Mouse (Mus musculus): ENCODE results near the gene Elane. TPM values are rescaled to one million over a fixed set of nuclear protein-coding genes. Genes with fewer than 3 reads are reported as not detected.
A peak's percentile ranks its signal among the peaks of the same experiment; 100 is the strongest.

Elane gene
- polyA plus RNA-seq, 1 experiment from 2014 or later: 0.55 TPM

DNA sequence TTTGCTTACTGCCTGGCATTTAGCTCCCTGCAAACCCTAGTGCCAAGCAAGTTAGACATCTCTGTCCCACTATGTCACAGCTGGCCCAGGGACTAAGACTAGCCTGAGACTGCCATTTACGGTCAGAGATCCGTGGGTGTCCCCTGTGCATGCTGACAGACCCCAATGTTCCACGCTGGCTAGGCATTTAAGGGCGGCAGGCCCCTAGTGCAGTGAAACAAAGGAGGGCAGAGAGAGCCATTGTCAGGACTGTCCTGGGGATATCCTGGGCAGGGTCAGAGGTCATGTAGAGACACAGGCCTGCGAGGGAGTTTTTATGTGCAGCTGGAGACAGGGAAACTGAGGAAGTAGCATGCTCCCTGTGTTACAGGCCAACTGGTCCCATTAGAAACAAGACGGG, 47.8 kb downstream of the Elane start:
- DNase-seq (ENCODE audit: low spot score) (no peak), ATAC-seq (ENCODE audit: low FRiP score, low TSS enrichment) (no peak)
- no peak overlapping the region for H3K9ac ChIP-seq (ENCODE audit: low read length)
- H3K4me3 ChIP-seq (ENCODE audit: low read depth, low read length): no peak overlapping the region
- H3K36me3 ChIP-seq (ENCODE audit: control insufficient read depth, insufficient read depth, low read length): peaks cover 2% of the 10 kb centered on the region; the same call in 1 of the 2 replicates
- H3K27ac ChIP-seq (replicated peaks): peak overlapping the region; percentile 69
- no peaks in the 10 kb centered on the region for H3K27me3 ChIP-seq (ENCODE audit: control insufficient read depth, insufficient read depth, low read length)
- peaks cover 25% of the 10 kb centered on the region for H3K4me1 ChIP-seq (replicated peaks; ENCODE audit: control insufficient read depth, insufficient read depth)
- no peak for TF ChIP-seq EP300 (optimal IDR thresholded peaks at IDR 0.05)
- H3K9me3 ChIP-seq (ENCODE audit: control insufficient read depth, low read length): no peaks in the 10 kb centered on the region
- WGBS: 69% methylated on average over 6 of the region's 6 CpGs
- no peak overlapping the region for H3K4me2 ChIP-seq (replicated peaks; ENCODE audit: low read depth)

DNA sequence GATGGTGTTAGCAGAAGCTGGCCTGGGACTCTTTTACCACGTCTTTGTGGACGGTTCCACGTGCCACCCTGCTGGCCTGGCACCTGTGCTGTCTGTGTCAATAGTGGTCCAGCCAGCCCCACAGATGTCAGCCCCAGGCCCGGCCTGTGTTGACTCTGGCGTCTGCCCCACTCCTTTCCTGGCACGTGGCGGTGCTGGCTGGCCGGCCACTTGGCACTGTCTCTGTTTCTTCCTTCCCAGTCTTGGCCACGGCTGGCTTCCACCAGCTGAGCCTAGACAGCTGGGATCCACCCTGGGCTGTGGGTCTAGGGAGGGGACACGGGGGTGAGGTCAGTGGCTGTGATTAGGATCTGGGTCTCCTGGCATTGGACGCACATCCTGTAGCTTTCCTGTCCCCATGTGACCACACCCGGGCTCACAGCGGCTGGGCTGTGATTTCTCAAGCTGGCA, 48.2 kb downstream of the Elane start:
- peaks cover 2% of the 10 kb centered on the region; the same call in 1 of the 2 replicates for H3K36me3 ChIP-seq (ENCODE audit: control insufficient read depth, insufficient read depth, low read length)

DNA sequence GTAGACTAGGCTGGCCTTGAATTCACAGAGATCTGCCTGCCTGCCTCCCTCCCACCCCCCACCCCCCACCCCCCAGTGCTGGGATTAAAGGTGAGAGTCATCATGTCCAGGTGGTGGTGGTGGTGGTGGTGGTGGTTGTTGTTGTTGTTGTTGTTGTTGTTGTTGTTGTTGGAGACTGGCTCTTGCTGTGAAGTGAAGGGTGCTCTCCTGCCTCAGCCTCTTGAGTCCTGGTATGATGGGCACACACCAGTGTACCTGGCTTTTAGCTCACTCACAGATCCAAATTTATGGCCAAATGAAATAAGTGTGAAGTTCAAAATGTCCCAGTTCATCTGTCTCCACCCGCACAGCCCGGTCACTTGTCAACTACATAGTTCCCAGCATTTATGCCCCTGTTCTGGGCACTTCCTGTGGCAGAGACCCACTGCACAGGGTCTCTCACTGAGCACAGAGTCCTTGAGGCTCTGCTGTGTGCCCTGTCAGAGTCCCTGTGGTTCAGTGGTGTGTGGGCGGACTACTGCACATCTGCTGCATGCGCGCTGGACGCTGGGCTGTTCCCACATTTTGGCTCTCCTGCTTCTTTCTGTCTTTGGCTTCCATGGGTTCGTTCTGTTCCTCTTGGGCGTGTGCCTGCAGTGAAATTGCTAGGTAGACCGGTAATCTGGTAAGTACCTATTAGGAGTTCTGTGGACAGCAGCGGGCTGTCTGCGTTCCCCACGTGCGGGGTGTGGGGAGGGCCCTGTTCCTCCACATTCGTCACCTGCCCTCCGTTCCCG, 48.9 kb downstream of the Elane start:
- TF ChIP-seq CTCF (IDR thresholded peaks at IDR 0.05; ENCODE audit: low read depth): no peak
- no peak for TF ChIP-seq EP300 (optimal IDR thresholded peaks at IDR 0.05)
- H3K9me3 ChIP-seq (ENCODE audit: control insufficient read depth, low read length): no peaks in the 10 kb centered on the region
- 81% methylated on average over 16 of the region's 16 CpGs for WGBS
- no peaks in the 10 kb centered on the region for H3K27me3 ChIP-seq (ENCODE audit: control insufficient read depth, insufficient read depth, low read length)
- H3K36me3 ChIP-seq (ENCODE audit: control insufficient read depth, insufficient read depth, low read length): peaks cover 2% of the 10 kb centered on the region; the same call in 1 of the 2 replicates
- peaks cover 23% of the 10 kb centered on the region for H3K4me1 ChIP-seq (replicated peaks; ENCODE audit: control insufficient read depth, insufficient read depth)
- no peak overlapping the region for H3K4me2 ChIP-seq (replicated peaks; ENCODE audit: low read depth)
- DNase-seq (ENCODE audit: low spot score): no peak
- no peak overlapping the region for H3K4me3 ChIP-seq (ENCODE audit: low read depth, low read length)
- H3K27ac ChIP-seq (replicated peaks): peak overlapping the region; percentile 69
- ATAC-seq (ENCODE audit: low FRiP score, low TSS enrichment): no peak
- H3K9ac ChIP-seq (ENCODE audit: low read length): no peak overlapping the region

More for the DNA sequence above, 48.2 kb downstream of the Elane start:
- Histone ChIP-seq H3K27me3 (ENCODE audit: control insufficient read depth, insufficient read depth, low read length) (no peaks in the 10 kb centered on the region), H3K9ac (ENCODE audit: low read length) (no peak overlapping the region), H3K4me3 (ENCODE audit: low read depth, low read length) (no peak overlapping the region), H3K4me1 (replicated peaks; ENCODE audit: control insufficient read depth, insufficient read depth) (peaks cover 23% of the 10 kb centered on the region), H3K4me2 (replicated peaks; ENCODE audit: low read depth) (no peak overlapping the region; the same call in 1 of the 2 replicates), H3K27ac (replicated peaks) (peak overlapping the region; percentile 69), H3K9me3 (ENCODE audit: control insufficient read depth, low read length) (no peaks in the 10 kb centered on the region)
- TF ChIP-seq CTCF (IDR thresholded peaks at IDR 0.05; ENCODE audit: low read depth): no peak
- no peak for TF ChIP-seq EP300 (optimal IDR thresholded peaks at IDR 0.05)
- ATAC-seq (ENCODE audit: low FRiP score, low TSS enrichment): peak; percentile 46
- 20% methylated on average over 13 of the region's 13 CpGs for WGBS
- DNase-seq (ENCODE audit: low spot score): peak; percentile 78

- ATAC-seq (ENCODE audit: low FRiP score, low TSS enrichment) (0 out of 2 replicates have a peak, but pooled peaks have one; percentile 2), DNase-seq (ENCODE audit: low spot score) (peak; percentile 49)
- H3K9me3 ChIP-seq (ENCODE audit: control insufficient read depth, low read length): no peaks in the 10 kb centered on the region
- no peaks in the 10 kb centered on the region for H3K27me3 ChIP-seq (ENCODE audit: control insufficient read depth, insufficient read depth, low read length)
- TF ChIP-seq CTCF (IDR thresholded peaks at IDR 0.05; ENCODE audit: low read depth): no peak
- TF ChIP-seq EP300 (optimal IDR thresholded peaks at IDR 0.05): no peak
- H3K4me3 ChIP-seq (ENCODE audit: low read depth, low read length): peak overlapping the region; percentile 8; the same call in 1 of the 2 replicates
- H3K4me1 ChIP-seq (replicated peaks; ENCODE audit: control insufficient read depth, insufficient read depth): peaks cover 23% of the 10 kb centered on the region
- peak overlapping the region; percentile 79 for H3K27ac ChIP-seq (replicated peaks)
- 37% methylated on average over 10 of the region's 10 CpGs for WGBS
- peak overlapping the region; percentile 29; the same call in 1 of the 2 replicates for H3K4me2 ChIP-seq (replicated peaks; ENCODE audit: low read depth)
- 0 out of 2 replicates have a peak overlapping the region, but pooled peaks have one; percentile 27 for H3K9ac ChIP-seq (ENCODE audit: low read length)
- H3K36me3 ChIP-seq (ENCODE audit: control insufficient read depth, insufficient read depth, low read length): peaks cover 2% of the 10 kb centered on the region; the same call in 1 of the 2 replicates
These were observed 50.4 kb downstream of the Elane start for GRCm38 (mm10) chr10:79936284-79936910.

DNA sequence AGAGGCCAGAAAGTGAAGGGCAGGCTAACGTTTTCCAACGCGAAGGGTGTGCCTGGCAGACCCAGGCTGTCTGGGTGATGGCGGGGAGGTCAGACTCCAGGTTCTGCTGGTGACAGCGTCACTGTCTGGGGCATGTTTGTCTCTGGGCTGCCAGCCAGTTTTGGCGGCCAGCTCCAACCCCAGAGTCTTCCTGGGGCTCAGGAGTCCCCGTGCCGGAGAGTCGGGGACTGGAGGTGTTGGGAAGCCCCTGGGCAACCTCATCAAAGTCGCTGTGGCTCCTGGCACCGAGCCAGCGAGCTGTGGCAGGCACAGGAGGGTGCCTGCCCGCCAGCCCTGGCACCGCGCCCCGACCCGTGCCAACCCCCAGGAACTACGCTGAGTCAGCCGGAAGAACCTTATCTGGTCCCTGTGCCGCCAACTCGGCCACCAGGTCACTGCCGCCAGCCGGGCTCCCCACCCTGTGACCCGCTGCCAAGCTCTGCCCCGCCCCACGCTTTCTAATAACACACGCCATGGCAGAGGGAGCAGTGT, 50.9 kb downstream of the Elane start:
- peak overlapping the region; percentile 8; the same call in 1 of the 2 replicates for H3K4me3 ChIP-seq (ENCODE audit: low read depth, low read length)
- no peaks in the 10 kb centered on the region; the same call in 1 of the 2 replicates for H3K36me3 ChIP-seq (ENCODE audit: control insufficient read depth, insufficient read depth, low read length)
- peak overlapping the region; percentile 27; the same call in 1 of the 2 replicates for H3K9ac ChIP-seq (ENCODE audit: low read length)
- 34% methylated on average over 23 of the region's 27 CpGs for WGBS
- peak overlapping the region; percentile 79 for H3K27ac ChIP-seq (replicated peaks)
- H3K4me1 ChIP-seq (replicated peaks; ENCODE audit: control insufficient read depth, insufficient read depth): peaks cover 23% of the 10 kb centered on the region
- H3K27me3 ChIP-seq (ENCODE audit: control insufficient read depth, insufficient read depth, low read length): no peaks in the 10 kb centered on the region
- peak overlapping the region; percentile 29 for H3K4me2 ChIP-seq (replicated peaks; ENCODE audit: low read depth)
- TF ChIP-seq EP300 (optimal IDR thresholded peaks at IDR 0.05): no peak
- TF ChIP-seq CTCF (IDR thresholded peaks at IDR 0.05; ENCODE audit: low read depth): no peak
- DNase-seq (ENCODE audit: low spot score) (peak; percentile 92), ATAC-seq (ENCODE audit: low FRiP score, low TSS enrichment) (peak; percentile 79)
- H3K9me3 ChIP-seq (ENCODE audit: control insufficient read depth, low read length): no peaks in the 10 kb centered on the region

Small RNAs within 50 kb of the gene (microRNA-seq; reads per million reads assigned to microRNA genes)
- gene Mir6910: not detected

Other genes starting within 250 kb of the Elane start
- 2.7 and 3.3 TPM in 2 replicates for gene Shc2, start 248.3 kb upstream of the Elane start, polyA plus RNA-seq (2015; fragmentation: Nextera tagmentation; extraction: Ambion mirVana)
- gene Odf3l2, start 240.5 kb upstream of the Elane start, polyA plus RNA-seq (2015; fragmentation: Nextera tagmentation; extraction: Ambion mirVana): not detected in 2 replicates
- 17.6 and 22.2 TPM in 2 replicates for gene Madcam1, start 221.7 kb upstream of the Elane start, polyA plus RNA-seq (2015; fragmentation: Nextera tagmentation; extraction: Ambion mirVana)
- gene Tpgs1, start 216.9 kb upstream of the Elane start, polyA plus RNA-seq (2015; fragmentation: Nextera tagmentation; extraction: Ambion mirVana): 50.3 and 51.0 TPM in 2 replicates
- 85.3 and 86.9 TPM in 2 replicates for gene Cdc34, start 204.1 kb upstream of the Elane start, polyA plus RNA-seq (2015; fragmentation: Nextera tagmentation; extraction: Ambion mirVana)
- 0.62 and 0.83 TPM in 2 replicates for gene Gzmm, start 197.2 kb upstream of the Elane start, polyA plus RNA-seq (2015; fragmentation: Nextera tagmentation; extraction: Ambion mirVana)
- 1,012 and 1,042 TPM in 2 replicates for gene Bsg, start 181.8 kb upstream of the Elane start, polyA plus RNA-seq (2015; fragmentation: Nextera tagmentation; extraction: Ambion mirVana)
- gene Hcn2, start 169.6 kb upstream of the Elane start, polyA plus RNA-seq (2015; fragmentation: Nextera tagmentation; extraction: Ambion mirVana): 0.28 and 0.38 TPM in 2 replicates
- 16.5 and 20.6 TPM in 2 replicates for gene Polrmt, start 139.7 kb upstream of the Elane start, polyA plus RNA-seq (2015; fragmentation: Nextera tagmentation; extraction: Ambion mirVana)
- gene Fgf22, start 131.2 kb upstream of the Elane start, polyA plus RNA-seq (2015; fragmentation: Nextera tagmentation; extraction: Ambion mirVana): 13.5 and 14.9 TPM in 2 replicates
- gene Rnf126, start 119.3 kb upstream of the Elane start, polyA plus RNA-seq (2015; fragmentation: Nextera tagmentation; extraction: Ambion mirVana): 60.0 and 68.6 TPM in 2 replicates
- gene Fstl3, start 109.0 kb upstream of the Elane start, polyA plus RNA-seq (2015; fragmentation: Nextera tagmentation; extraction: Ambion mirVana): 14.1 and 17.6 TPM in 2 replicates
- gene Prss57, start 95.3 kb upstream of the Elane start, polyA plus RNA-seq (2015; fragmentation: Nextera tagmentation; extraction: Ambion mirVana): 0.04 and 0.15 TPM in 2 replicates
- 27.8 and 29.1 TPM in 2 replicates for gene Palm, start 92.7 kb upstream of the Elane start, polyA plus RNA-seq (2015; fragmentation: Nextera tagmentation; extraction: Ambion mirVana)
- 57.6 and 58.0 TPM in 2 replicates for gene Misp, start 65.3 kb upstream of the Elane start, polyA plus RNA-seq (2015; fragmentation: Nextera tagmentation; extraction: Ambion mirVana)
- 99.3 and 103 TPM in 2 replicates for gene Ptbp1, start 31.8 kb upstream of the Elane start, polyA plus RNA-seq (2015; fragmentation: Nextera tagmentation; extraction: Ambion mirVana)
- 0.86 and 0.87 TPM in 2 replicates for gene Prtn3, start 11.8 kb upstream of the Elane start, polyA plus RNA-seq (2015; fragmentation: Nextera tagmentation; extraction: Ambion mirVana)
- gene Plppr3, start 11.6 kb upstream of the Elane start, polyA plus RNA-seq (2015; fragmentation: Nextera tagmentation; extraction: Ambion mirVana): 5.5 and 7.0 TPM in 2 replicates
- gene Cfd, start 4.6 kb downstream of the Elane start, polyA plus RNA-seq (2015; fragmentation: Nextera tagmentation; extraction: Ambion mirVana): not detected in 2 replicates
- gene Med16, start 22.7 kb downstream of the Elane start, polyA plus RNA-seq (2015; fragmentation: Nextera tagmentation; extraction: Ambion mirVana): 25.6 and 29.7 TPM in 2 replicates
- gene Gm26602, start 24.6 kb downstream of the Elane start, polyA plus RNA-seq (2015; fragmentation: Nextera tagmentation; extraction: Ambion mirVana): 8.9 and 18.0 TPM in 2 replicates
- 0.79 and 0.99 TPM in 2 replicates for gene Kiss1r, start 30.7 kb downstream of the Elane start, polyA plus RNA-seq (2015; fragmentation: Nextera tagmentation; extraction: Ambion mirVana)
- gene R3hdm4, start 35.0 kb downstream of the Elane start, polyA plus RNA-seq (2015; fragmentation: Nextera tagmentation; extraction: Ambion mirVana): 160 and 174 TPM in 2 replicates
- 3.2 and 3.5 TPM in 2 replicates for gene Arid3a, start 40.8 kb downstream of the Elane start, polyA plus RNA-seq (2015; fragmentation: Nextera tagmentation; extraction: Ambion mirVana)
- gene Wdr18, start 73.9 kb downstream of the Elane start, polyA plus RNA-seq (2015; fragmentation: Nextera tagmentation; extraction: Ambion mirVana): 46.9 and 50.3 TPM in 2 replicates
- 0.17 and 0.18 TPM in 2 replicates for gene Grin3b, start 84.5 kb downstream of the Elane start, polyA plus RNA-seq (2015; fragmentation: Nextera tagmentation; extraction: Ambion mirVana)
- gene Tmem259, start 98.1 kb downstream of the Elane start, polyA plus RNA-seq (2015; fragmentation: Nextera tagmentation; extraction: Ambion mirVana): 18.5 and 19.1 TPM in 2 replicates
- gene Cnn2, start 102.3 kb downstream of the Elane start, polyA plus RNA-seq (2015; fragmentation: Nextera tagmentation; extraction: Ambion mirVana): 236 and 245 TPM in 2 replicates
- 2.6 and 3.2 TPM in 2 replicates for gene Abca7, start 110.2 kb downstream of the Elane start, polyA plus RNA-seq (2015; fragmentation: Nextera tagmentation; extraction: Ambion mirVana)
- 2.0 TPM in 2 replicates for gene Arhgap45, start 130.4 kb downstream of the Elane start, polyA plus RNA-seq (2015; fragmentation: Nextera tagmentation; extraction: Ambion mirVana)
- gene Polr2e, start 153.5 kb downstream of the Elane start, polyA plus RNA-seq (2015; fragmentation: Nextera tagmentation; extraction: Ambion mirVana): 121 and 122 TPM in 2 replicates
- 435 and 445 TPM in 2 replicates for gene Gpx4, start 160.9 kb downstream of the Elane start, polyA plus RNA-seq (2015; fragmentation: Nextera tagmentation; extraction: Ambion mirVana)
- 10.7 and 11.0 TPM in 2 replicates for gene Sbno2, start 219.3 kb downstream of the Elane start, polyA plus RNA-seq (2015; fragmentation: Nextera tagmentation; extraction: Ambion mirVana)
- gene Stk11, start 229.6 kb downstream of the Elane start, polyA plus RNA-seq (2015; fragmentation: Nextera tagmentation; extraction: Ambion mirVana): 10.3 and 11.2 TPM in 2 replicates